Comparison of ENCODE assay signal across 13 mouse cellular contexts in genomic region chr4:142639340-142639733, GRCm38 (mm10).
A peak's percentile ranks its signal among the peaks of the same experiment; 100 is the strongest.
DNase-seq lines count a peak whose midpoint lies in the region; ATAC-seq and TF ChIP-seq lines count a peak whose summit lies in the region.
"Had no signal": no experiment of that assay in that cellular context is flagged by ENCODE, and none has a peak within 500 bp of the region (broad histone marks: within the 10 kb centered on the region; RNA-seq: fewer than 3 reads in every experiment).

No protein-coding gene starts in this region.

- no peaks in the 10 kb centered on the region for H3K27me3 ChIP-seq in embryonic facial prominence, embryonic 11.5 days (ENCODE audit: control insufficient read depth, insufficient read depth, low read length)
- H3K27me3 ChIP-seq in hindbrain, embryonic 11.5 days (ENCODE audit: control insufficient read depth, insufficient read depth, low read length) = no peaks in the 10 kb centered on the region
- H3K27me3 ChIP-seq in midbrain, embryonic 16.5 days (ENCODE audit: control insufficient read depth, insufficient read depth, low read depth, low read length) = no peaks in the 10 kb centered on the region
- no peaks in the 10 kb centered on the region for H3K27me3 ChIP-seq in lung, postnatal 0 days (replicated peaks; ENCODE audit: insufficient read depth, low read length)
- H3K27me3 ChIP-seq: CH12.LX; intestine, embryonic 15.5 days; liver, embryonic 13.5 days had no signal

- DNase-seq in frontal cortex, postnatal 14 days (ENCODE audit: low spot score in 2 of 2) = no peak
- DNase-seq in embryonic facial prominence, embryonic 11.5 days (ENCODE audit: low spot score) = no peak
- no peak for DNase-seq in hindbrain, embryonic 11.5 days (ENCODE audit: low spot score)
- DNase-seq in lung, postnatal 0 days (ENCODE audit: low spot score) = no peak
- no peak for DNase-seq in adrenal gland, postnatal 10 days
- DNase-seq in thymus, postnatal 0 days (ENCODE audit: low spot score) = no peak
- DNase-seq: layer of hippocampus, adult 9-11 months; liver, embryonic 13.5 days; lung, postnatal 14 days had no signal

- TF ChIP-seq CTCF in lung, postnatal 0 days (IDR thresholded peaks at IDR 0.05) = no peak

- 0 out of 2 replicates have a peak overlapping the region, but pooled peaks have one; percentile 35 for H3K27ac ChIP-seq in embryonic facial prominence, embryonic 11.5 days (replicated peaks; ENCODE audit: low read depth, low read length)
- H3K27ac ChIP-seq in hindbrain, embryonic 11.5 days (ENCODE audit: low read depth, low read length) = peak overlapping the region; percentile 27; the same call in 1 of the 2 replicates
- peak overlapping the region; percentile 60 for H3K27ac ChIP-seq in midbrain, embryonic 16.5 days (ENCODE audit: low read length)
- H3K27ac ChIP-seq in lung, postnatal 0 days (ENCODE audit: low read length) = no peak overlapping the region
- H3K27ac ChIP-seq: intestine, embryonic 15.5 days; liver, embryonic 13.5 days had no signal

- H3K4me2 ChIP-seq in embryonic facial prominence, embryonic 11.5 days (ENCODE audit: low read depth, low read length) = no peak overlapping the region
- no peak overlapping the region for H3K4me2 ChIP-seq in hindbrain, embryonic 11.5 days (replicated peaks; ENCODE audit: low read depth, low read length)
- H3K4me2 ChIP-seq in midbrain, embryonic 16.5 days (ENCODE audit: low read length) = no peak overlapping the region
- no peak overlapping the region for H3K4me2 ChIP-seq in lung, postnatal 0 days (replicated peaks; ENCODE audit: low read depth, low read length)
- H3K4me2 ChIP-seq: intestine, embryonic 15.5 days; liver, embryonic 13.5 days had no signal

- H3K9ac ChIP-seq in embryonic facial prominence, embryonic 11.5 days (replicated peaks; ENCODE audit: low read length) = peak overlapping the region; percentile 18; the same call in 1 of the 2 replicates
- H3K9ac ChIP-seq in hindbrain, embryonic 11.5 days (ENCODE audit: low read depth, low read length) = peak overlapping the region; percentile 2; the same call in 1 of the 2 replicates
- 0 out of 2 replicates have a peak overlapping the region, but pooled peaks have one; percentile 11 for H3K9ac ChIP-seq in midbrain, embryonic 16.5 days (ENCODE audit: low read depth, low read length)
- H3K9ac ChIP-seq in lung, postnatal 0 days (replicated peaks; ENCODE audit: low read depth) = no peak overlapping the region
- H3K9ac ChIP-seq: intestine, embryonic 15.5 days; liver, embryonic 13.5 days had no signal

- 61% methylated on average over 9 of the region's 9 CpGs for WGBS in embryonic facial prominence, embryonic 11.5 days
- WGBS in hindbrain, embryonic 11.5 days = 68% methylated on average over 9 of the region's 9 CpGs
- WGBS in midbrain, embryonic 16.5 days = 40% methylated on average over 9 of the region's 9 CpGs
- WGBS in lung, postnatal 0 days = 78% methylated on average over 9 of the region's 9 CpGs

- ATAC-seq in frontal cortex, adult (ENCODE audit: low TSS enrichment) = peak; percentile 65; the same call in 1 of the 2 replicates
- ATAC-seq in embryonic facial prominence, embryonic 11.5 days (replicated peaks; ENCODE audit: insufficient number of reproducible peaks, low FRiP score, low TSS enrichment, low read depth) = no peak
- ATAC-seq in hindbrain, embryonic 11.5 days (ENCODE audit: low FRiP score) = no peak
- ATAC-seq in midbrain, embryonic 16.5 days = peak; percentile 44; the same call in 1 of the 2 replicates
- ATAC-seq in lung, postnatal 0 days = no peak
- ATAC-seq: intestine, embryonic 15.5 days had no signal

- no peaks in the 10 kb centered on the region for H3K4me1 ChIP-seq in embryonic facial prominence, embryonic 11.5 days (ENCODE audit: control insufficient read depth, insufficient read depth, low read length)
- no peaks in the 10 kb centered on the region for H3K4me1 ChIP-seq in hindbrain, embryonic 11.5 days (replicated peaks; ENCODE audit: control insufficient read depth, insufficient read depth, low read length)
- H3K4me1 ChIP-seq in midbrain, embryonic 16.5 days (ENCODE audit: control insufficient read depth, insufficient read depth, low read length) = peaks cover 8% of the 10 kb centered on the region
- no peaks in the 10 kb centered on the region for H3K4me1 ChIP-seq in lung, postnatal 0 days (ENCODE audit: insufficient read depth, low read depth, low read length)
- H3K4me1 ChIP-seq: intestine, embryonic 15.5 days; liver, embryonic 13.5 days had no signal

- H3K9me3 ChIP-seq in embryonic facial prominence, embryonic 11.5 days (replicated peaks; ENCODE audit: control insufficient read depth, low read length) = no peaks in the 10 kb centered on the region
- H3K9me3 ChIP-seq in hindbrain, embryonic 11.5 days (ENCODE audit: control insufficient read depth, low read length) = no peaks in the 10 kb centered on the region
- H3K9me3 ChIP-seq in midbrain, embryonic 16.5 days (replicated peaks; ENCODE audit: control insufficient read depth, low read length, poor library complexity, severe bottlenecking) = no peaks in the 10 kb centered on the region
- no peaks in the 10 kb centered on the region for H3K9me3 ChIP-seq in lung, postnatal 0 days (ENCODE audit: low read length)
- H3K9me3 ChIP-seq: intestine, embryonic 15.5 days had no signal

- no peak overlapping the region for H3K4me3 ChIP-seq in embryonic facial prominence, embryonic 11.5 days (ENCODE audit: low read depth, low read length)
- H3K4me3 ChIP-seq in hindbrain, embryonic 11.5 days (ENCODE audit: low read depth, low read length) = no peak overlapping the region
- no peak overlapping the region for H3K4me3 ChIP-seq in midbrain, embryonic 16.5 days (ENCODE audit: low read depth, low read length)
- no peak overlapping the region for H3K4me3 ChIP-seq in lung, postnatal 0 days (ENCODE audit: low read depth, low read length)
- H3K4me3 ChIP-seq: intestine, embryonic 15.5 days; liver, embryonic 13.5 days had no signal

- H3K36me3 ChIP-seq in embryonic facial prominence, embryonic 11.5 days (replicated peaks; ENCODE audit: control insufficient read depth, insufficient read depth, low read depth, low read length) = no peaks in the 10 kb centered on the region
- no peaks in the 10 kb centered on the region for H3K36me3 ChIP-seq in hindbrain, embryonic 11.5 days (ENCODE audit: control insufficient read depth, insufficient read depth, low read length)
- H3K36me3 ChIP-seq in midbrain, embryonic 16.5 days (ENCODE audit: control insufficient read depth, insufficient read depth, low read length) = no peaks in the 10 kb centered on the region
- H3K36me3 ChIP-seq in lung, postnatal 0 days (ENCODE audit: insufficient read depth, low read length) = no peaks in the 10 kb centered on the region
- H3K36me3 ChIP-seq: intestine, embryonic 15.5 days; liver, embryonic 13.5 days had no signal

- no peak for TF ChIP-seq EP300 in lung, postnatal 0 days (IDR thresholded peaks at IDR 0.05)

Comparison
In these comparisons a context has a peak if more than half of its experiments do, and no peak if none do; other contexts are left out.
1. ATAC-seq: peak in frontal cortex, adult (single experiment) and midbrain, embryonic 16.5 days (single experiment); none in embryonic facial prominence, embryonic 11.5 days (single experiment), hindbrain, embryonic 11.5 days (single experiment) and lung, postnatal 0 days (single experiment).